Mouse (Mus musculus): Measurements from ENCODE around the gene Ttc7b. TPM values are rescaled to one million over a fixed set of nuclear protein-coding genes. Genes with fewer than 3 reads are reported as not detected.

Gene Ttc7b
- total RNA-seq, 4 experiments from 2014 or later: 78.8 to 94.4 (median 86.7) TPM

DNA sequence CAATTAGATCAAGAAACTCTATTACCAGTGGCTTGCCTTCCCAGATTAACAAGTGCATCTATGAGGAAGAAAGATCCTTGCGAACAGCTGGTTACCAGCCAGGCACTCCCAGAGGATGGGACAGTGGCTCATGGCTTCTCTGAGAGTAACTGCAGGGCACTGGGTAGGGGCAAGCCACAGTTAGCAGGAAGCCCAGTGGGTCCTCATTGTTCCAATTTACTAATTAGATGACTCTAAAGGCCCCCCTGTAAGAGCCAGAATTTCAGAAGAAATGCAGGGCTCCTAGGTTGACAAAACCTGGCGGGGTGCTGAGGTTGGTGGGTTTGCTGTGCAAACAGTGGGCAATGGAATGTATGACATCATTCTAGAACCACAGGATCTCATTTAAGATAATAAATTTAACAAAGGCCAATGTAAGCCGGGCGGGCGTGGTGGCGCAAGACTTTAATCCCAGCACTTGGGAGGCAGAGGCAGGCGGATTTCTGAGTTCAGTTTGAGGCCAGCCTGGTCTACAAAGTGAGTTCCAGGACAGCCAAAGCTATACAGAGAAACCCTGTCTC is 179.6 kb downstream of the Ttc7b start:
- no peak for DNase-seq (ENCODE audit: low spot score)

DNA sequence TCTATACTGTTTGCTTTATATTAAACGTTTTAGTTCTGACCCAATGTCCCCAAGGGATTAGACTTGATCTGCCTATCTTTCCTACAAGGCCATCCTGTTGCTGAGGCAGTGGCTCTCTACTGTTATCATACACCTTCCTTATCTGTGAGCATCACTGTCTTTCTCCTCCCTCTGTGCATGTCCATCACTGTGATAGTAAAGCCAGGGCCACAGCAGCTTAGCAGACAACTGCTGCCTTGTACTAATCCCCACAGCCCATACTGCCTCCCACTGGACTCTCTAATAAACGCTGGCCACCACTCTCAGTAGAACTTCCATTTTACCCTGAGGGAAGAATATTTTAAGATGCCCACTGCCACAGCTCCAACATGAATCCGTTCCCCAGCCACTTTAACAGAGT is 182.6 kb downstream of the Ttc7b start:
- no peak for DNase-seq (ENCODE audit: low spot score)

DNA sequence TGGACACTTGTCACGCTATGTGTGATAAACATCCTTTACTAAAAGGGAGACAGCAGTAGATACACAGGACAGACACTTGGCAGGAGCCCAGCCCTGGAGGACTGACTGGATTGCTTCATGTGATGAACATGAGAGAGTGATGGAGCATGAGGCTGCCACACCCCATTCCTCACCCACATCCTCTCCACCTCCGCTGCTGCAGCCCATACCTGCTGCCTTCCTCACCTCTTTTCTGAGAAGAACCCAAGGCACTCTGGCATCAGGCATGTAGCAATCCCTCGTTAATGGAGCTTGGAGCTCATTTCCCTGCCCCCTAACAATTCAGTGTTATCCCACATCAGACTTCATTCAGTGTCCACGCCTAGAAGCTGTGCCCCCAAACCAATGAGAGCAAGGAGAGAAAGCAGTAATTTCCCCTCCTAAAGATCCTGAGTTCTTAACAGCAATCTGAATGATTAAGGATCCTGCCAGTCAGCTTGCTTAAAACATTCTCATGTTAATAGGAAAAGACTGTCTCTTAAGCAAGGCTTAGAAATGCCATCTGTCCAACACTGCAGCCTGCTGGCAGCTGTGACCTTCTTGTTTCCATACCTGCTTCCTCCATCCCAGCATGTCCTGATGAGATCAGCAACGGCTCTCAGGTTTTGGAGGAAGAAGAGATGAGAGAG is 183.1 kb downstream of the Ttc7b start:
- no peak for DNase-seq (ENCODE audit: low spot score)

DNA sequence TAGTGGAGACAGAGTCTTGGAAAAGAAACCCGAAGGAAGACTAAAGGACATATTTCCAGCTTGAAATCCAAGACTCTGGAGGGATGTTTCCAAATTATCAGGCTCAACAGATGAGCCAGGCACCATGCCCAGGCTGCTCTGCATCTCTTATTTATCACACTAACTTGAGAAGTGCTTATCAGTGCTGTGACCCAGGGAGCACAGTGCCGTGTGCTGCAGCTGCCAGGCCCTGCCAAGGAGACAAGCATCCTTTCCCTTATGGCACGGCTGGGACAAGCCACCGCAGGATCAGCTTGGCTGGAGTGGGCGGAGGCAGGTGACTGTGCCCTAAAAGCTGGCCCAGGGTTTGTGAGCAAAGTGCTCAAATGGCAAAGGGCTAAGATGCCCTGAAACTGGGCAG is 184.4 kb downstream of the Ttc7b start:
- no peak for DNase-seq (ENCODE audit: low spot score)

DNA sequence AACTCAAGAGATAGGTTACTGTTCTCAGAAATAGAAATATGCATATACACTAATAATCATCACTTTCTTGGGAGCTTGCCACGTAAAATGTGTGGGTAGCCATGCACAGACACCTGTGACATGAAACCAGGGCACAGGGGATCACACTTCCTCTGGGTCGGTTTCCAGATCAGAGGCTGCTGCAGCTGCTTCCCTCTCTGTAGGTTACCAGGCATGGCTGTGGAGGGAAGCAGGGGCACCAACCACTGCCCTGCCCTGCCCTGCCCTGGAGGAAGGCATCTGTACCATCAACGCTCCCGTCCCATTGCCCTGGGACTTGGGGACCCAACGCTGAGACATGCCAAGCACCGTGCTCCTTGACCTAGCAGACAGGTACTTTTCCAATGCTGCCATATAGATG is 188.8 kb downstream of the Ttc7b start:
- no peak for DNase-seq (ENCODE audit: low spot score)

DNA sequence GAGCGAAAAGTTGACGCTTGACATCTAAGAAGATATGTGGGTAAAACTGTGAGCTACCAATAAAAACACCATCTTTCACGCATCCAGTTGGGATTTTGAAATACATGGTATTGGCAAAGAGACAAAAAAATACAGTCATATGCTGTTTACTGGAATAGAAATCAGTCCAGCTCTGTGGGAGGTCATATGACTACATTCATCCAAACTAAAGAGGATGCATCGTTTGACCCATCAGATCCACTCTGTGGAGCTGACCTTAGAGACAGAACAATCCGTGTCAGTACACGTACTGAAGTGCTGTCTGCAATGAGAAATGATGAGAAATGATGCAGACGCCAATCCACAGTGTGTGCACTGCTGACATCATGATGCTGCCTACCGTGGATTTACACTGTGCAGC is 190.4 kb downstream of the Ttc7b start:
- DNase-seq (ENCODE audit: low spot score): no peak

DNA sequence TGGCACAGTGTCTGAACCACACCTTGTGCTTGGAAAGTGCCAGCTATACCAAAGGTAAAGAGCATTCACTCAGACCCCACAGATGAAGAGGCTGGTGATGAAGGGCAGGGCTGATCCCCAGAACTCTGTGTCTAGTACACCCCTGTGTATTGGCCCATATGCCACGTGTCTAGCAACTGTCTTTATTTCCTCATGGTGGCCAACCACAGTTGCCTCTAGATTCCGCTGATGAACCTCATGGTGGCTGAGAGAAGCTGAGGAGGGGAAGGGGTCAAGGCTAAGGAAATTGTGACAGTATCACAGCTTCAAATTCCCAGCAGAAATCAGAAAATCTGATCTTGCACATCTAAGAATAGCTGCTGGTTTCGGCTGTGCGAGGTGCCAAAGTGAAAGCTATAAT is 191.6 kb downstream of the Ttc7b start:
- no peak for DNase-seq (ENCODE audit: low spot score)

DNA sequence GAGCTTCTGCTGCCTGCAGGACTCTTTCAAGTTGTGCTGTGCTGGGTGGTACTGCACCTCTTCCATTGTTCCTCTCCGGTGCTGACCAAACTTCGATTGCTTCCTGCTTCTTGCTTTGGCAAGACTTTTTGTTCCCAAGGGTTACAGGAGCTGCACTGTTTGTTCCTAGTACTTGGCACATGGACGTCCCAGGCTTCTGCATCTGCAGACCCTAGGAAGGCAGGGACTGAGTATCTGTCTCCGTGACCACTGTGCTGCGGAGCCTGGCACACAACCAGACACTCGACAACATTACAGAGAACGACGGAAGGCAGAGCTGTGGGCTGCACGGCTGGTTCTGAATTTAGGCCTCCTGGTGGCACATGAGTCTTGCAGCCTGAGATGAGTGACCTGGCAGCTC is 192.1 kb downstream of the Ttc7b start:
- peak; percentile 73 for DNase-seq (ENCODE audit: low spot score)

DNA sequence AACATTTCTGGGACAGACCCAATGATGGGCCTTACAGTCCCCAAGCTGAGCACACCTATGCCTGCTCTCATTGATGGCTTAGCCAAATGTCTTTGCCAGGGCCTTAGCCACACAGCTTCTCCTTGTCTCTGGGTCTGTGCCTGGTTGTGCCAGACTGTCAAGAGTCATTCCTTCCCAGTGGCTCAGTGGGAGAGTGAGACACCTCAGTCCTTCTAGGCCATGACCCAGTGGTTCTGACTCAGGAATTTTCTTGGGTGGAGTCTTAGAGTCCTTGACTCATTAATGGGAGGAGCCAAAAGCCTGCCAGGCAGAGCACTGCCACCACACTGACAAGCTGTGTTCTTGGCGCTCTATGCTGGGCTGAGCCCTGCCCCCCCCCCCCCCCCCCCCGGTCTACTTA is 193.9 kb downstream of the Ttc7b start:
- DNase-seq (ENCODE audit: low spot score): no peak

DNA sequence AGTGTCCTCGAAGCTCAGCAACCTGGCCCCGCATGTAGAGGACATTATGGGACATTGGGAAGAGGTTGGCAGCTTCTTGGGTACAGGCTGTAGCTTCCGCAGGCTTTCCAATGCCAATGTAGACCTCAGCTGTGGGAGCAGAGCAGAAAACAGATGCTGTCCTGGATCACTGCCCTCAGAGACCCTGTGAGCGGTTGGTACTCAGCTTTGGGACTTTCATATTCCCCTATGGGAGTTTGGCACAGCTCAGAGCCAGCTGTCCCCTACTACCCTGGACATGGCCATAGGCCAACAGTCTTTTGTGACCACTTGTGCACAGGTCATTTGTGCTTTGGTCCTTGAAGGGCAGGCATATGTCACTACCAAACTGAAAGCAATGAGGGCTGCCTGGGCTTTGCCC is 195.0 kb downstream of the Ttc7b start:
- DNase-seq (ENCODE audit: low spot score): no peak

DNA sequence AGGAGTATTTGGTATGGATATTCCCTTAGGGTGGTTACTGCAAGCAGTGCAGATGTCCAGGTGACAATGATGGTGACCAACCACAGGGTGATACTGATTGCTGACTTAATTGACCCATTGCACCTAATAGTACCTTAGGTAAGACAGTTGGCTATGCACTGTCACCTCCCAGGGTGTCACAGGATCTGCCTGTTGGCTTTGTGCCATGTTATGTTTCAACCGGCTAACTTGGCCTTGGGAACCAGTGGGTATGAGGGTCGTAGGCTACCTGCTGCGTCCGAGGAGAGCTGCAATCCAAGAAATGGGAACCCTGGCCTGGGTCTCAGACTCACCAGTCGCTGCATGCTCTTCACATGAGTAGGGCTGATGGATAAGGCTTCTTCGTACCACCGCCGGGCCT is 195.4 kb downstream of the Ttc7b start:
- DNase-seq (ENCODE audit: low spot score): no peak

DNA sequence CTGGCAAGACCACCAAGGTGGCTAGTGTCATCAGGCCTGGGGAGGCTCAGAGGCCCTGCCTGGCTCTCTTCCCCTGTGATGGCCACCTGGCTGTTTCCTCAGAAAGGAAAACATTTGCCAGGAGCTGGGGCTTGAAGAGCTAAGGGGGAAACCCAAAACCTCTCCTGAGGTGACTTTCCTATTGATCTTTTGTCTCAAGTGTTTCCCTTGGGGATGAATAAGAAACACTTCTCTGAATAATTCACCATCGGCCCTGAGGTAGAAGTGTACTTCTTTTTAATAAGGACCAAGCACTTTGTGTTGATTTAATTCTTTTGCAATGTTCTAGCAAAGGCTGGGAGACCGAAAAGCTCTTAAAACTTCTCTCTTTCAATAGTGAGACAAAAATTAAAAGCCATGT is 197.0 kb downstream of the Ttc7b start:
- DNase-seq (ENCODE audit: low spot score): no peak

DNA sequence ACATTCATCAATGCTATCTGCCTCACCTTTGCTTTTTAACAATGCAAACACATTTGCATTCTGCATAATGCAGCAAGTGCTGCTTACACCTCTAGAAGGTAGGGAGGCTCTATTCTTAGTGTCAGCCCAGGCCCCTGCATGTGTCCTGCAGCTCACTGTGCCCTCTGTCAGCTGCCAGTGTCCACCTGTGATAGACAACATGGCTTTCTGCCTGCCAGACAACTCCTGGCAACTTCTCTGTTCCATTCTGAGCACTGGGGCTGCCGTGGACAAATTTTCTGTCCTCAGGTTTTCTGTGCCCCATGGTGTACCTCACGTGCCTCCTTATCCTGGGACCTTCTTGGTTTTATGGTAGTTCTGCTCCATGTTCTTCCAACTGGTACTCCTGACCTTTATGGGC is 198.4 kb downstream of the Ttc7b start:
- DNase-seq (ENCODE audit: low spot score): no peak

DNA sequence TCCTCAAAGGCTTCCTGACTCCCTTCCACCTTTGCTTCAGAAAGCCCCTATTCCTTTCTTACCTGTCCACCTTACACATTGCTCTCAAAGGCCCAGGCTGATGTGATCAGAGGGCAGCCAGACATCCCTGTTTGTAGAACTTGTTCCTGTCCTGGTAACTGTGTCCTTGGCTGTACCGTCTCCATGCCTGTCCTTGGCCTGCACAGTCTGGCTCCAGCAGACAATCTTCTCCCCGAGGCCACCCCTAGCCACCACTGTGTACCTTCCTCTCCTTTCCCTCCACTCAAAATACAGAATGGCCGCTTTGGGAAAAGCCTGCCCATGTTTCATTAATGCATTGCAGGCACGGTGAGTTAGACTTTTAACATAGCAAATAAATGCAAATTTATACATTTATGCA is 199.1 kb downstream of the Ttc7b start:
- no peak for DNase-seq (ENCODE audit: low spot score)

DNA sequence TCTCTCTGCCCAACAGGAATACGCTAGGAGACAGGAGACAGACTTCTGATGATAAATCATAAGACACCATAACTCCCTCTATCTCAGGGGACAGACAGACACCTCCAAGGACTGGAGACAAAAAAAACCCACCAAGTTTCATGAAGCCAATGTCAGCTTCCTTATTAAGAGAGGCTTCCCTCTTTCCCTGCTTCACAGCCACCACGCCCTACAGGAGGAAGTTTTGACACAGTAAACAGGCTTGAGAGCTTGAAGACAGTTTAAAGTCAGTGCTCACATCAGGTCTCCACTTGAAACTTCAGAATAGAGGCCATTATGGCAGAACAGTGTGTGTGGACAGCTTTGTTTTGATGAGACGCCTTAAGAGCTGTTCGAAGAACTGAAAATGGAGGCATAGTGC is 200.9 kb downstream of the Ttc7b start:
- DNase-seq (ENCODE audit: low spot score): no peak

DNA sequence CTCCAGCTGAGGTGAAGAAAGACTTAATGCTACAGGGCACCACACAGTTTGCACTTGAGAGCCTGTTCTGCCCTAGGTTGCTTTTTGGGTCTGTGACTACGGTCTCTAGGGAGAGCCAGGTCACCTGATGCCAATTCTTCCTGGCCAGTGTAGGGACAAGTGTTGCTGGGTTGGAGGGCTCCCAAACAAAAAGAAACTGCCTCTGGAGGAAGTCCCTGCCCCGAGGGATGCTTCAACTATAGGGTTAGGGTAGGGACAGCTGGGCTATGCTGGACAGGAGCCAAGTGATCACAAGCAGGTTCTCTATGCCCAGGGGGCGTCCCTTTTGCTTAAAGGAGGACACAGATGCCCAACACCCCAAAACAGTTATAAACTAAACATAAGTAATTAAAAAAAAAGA is 202.7 kb downstream of the Ttc7b start:
- no peak for DNase-seq (ENCODE audit: low spot score)

DNA sequence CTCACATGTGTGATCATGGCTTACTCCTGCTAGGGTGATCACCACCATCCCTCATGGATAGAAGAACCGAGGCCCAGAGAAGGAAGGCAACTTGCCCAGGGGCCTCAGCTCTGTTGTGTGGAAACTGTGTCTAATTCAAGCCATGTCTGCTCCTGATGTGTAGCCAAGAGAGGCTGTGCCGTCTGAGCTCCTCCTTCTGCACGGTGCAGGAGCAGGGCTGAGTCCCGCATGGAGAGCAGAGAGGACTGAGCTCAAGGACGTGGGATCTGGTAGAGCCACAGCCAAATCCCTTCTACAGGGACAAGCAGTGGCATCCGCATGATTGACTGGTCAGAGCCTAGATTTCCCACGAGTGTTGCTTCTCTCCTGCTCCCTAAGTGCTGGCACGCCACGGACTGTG is 204.5 kb downstream of the Ttc7b start:
- no peak for DNase-seq (ENCODE audit: low spot score)

DNA sequence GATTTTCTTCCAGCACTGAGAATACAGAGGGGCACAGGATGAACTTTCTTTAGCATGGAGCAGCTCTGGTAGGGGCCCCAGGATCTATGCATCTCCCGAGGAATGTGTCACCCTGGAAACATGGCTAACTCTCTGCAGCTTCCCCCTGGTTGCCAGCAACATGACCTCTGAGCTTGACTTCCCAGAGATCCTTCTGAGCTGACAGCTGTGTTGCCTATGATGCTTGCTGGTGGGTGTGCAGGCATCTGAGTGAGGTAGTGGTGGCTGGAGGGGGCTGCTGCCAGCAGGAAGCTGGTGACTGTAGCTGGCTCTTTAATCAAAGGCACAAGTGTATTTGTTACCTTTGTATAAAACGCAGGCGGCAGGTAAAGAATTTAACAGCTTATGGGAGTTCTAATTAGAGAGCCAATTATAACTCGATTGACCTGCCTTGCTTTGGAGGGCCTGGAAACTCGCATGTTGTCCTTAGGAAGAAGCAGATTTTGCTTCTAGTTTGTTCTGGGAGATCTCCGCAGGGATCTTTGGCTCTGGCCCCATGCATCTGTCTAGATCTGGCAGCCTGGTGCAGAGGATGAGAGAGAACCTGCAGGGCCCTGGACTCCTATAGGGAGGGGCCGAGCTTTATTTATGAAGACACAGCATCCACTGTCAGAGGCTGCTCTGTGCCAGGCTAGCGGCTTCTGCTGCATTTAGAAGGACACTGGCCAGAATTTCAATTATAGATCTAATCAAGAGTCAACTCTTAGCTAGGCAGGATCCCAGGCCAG is 205.3 kb downstream of the Ttc7b start:
- no peak for DNase-seq (ENCODE audit: low spot score)

DNA sequence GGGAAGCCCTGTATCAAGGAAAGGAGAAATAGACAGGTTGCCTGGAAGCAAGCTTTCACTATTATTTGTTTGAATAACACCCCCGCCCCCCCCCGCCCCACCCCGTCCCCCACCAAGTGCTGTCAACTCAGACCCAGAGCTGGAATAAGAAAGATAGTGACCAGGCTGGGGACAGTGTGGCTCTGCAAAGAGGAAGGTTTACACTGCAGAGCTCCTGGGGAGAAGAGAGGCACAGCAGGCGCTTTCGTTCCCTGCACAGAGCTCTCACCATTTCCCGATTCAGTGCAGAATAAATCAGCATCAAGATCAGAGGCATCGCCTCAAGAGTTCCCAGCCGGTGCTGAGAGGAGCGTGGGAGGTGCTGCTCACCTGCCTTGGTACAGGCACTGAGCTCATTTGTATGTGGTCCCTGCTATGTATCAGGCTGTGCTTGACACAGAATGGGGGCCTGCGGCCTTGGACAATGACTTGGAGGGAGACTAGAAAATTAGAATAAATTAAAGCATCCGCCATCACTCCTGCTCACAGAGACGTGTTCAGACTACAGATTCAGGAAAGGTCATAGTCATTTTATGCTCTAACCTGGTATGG is 206.7 kb downstream of the Ttc7b start:
- DNase-seq (ENCODE audit: low spot score): no peak

DNA sequence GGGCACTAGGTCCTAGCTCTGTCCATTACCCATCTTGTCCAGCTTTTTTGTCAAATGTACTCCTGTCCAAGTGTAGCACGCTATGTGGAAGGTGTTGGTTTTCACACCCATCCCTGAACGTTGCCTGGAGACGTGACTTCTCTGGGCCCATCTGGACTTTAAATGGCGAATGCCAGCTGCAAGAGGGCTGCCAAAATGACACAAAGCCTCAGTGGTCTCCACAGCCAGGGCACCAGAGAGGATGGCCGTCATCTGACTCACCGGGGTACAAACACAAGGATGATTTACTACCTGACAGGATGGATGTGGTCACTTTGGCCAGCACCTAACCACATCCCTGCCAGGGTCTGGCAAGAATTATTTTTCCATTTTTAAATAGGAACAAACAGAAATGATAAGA is 207.4 kb downstream of the Ttc7b start:
- DNase-seq (ENCODE audit: low spot score): no peak

DNA sequence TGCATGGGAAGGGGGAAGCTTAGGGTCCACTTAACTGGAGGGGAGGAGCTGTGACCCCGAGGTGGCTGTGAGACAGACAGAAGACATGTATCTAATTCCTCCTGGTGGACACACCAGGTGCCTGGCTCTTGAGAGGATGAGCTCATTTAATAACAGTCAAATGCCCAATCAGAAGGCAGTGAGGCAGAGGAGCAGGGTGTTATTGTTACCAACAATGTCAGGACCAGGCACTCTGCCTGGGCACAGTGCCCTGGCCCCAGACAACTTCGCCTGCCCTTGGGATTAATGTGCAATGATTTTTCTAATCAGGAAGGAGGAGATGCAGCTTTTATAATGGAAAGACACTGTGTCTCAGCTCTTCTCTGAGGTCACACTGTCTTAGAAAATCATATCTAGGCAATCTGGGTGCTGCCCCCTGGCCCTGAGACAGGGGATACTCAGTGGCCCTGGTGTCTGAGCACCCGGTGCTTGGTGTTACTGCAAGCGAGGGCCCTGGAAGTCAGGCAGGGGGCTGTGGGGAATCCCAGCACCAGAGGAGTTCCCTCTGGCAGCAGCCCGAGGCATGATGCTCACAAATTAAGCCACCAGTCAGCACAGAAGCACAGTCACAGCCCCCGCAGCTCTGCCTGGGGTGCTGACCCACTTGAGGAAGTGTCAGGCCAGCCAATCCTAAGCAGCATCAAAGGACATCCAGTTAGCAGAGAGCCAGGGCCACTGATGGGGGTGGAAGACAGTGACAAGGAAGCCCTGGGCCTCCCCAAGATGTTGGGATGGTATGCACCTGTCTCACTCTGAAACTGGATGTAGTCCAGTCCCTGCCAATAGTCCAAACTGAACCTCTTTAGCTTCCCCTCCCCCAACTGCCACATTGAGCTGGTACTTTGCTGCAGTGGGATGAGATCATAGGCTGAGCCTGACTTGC is 209.9 kb downstream of the Ttc7b start:
- DNase-seq (ENCODE audit: low spot score): no peak

DNA sequence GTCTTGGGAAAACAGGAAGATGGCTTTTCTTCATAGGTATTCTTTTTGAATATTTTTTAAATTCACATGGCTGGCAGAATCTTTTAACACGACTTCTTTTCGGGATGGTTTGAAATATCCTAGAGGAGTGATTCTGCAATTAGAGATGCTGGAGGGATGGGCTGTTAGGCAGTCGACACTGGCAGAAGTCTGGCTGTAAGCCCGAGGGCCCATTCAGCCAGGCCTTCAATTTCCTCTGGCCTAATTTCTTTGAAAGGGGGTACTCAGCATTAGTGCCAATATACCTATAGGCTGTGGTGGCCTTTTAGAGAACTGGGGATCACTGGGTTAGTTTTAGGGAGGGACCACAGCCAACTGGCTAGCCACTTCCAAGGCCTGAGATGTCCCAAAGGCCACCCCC is 211.4 kb downstream of the Ttc7b start:
- no peak for DNase-seq (ENCODE audit: low spot score)

Measured in heart, adult 8-10 months (tissue).